Mouse (Mus musculus) liver, embryonic 13.5 days (tissue): ENCODE results near the gene Xdh. TPM values are rescaled to one million over a fixed set of nuclear protein-coding genes. Genes with fewer than 3 reads are reported as not detected.

Experiments
- ATAC-seq: fragments of 200-750 bp; cut with Nextera tagmentation; 2 replicates; pipeline ENCODE4 v1.8.0; 2017; ENCODE audit warnings: low read depth, mild to moderate bottlenecking, moderate number of reproducible peaks, moderate library complexity
- DNase-seq: peaks from one replicate; pipeline ENCODE4 v3.0.0; 2022
- H3K27ac ChIP-seq: fragments of 300-500 bp; sonication (generic); 2 replicates; pipeline ENCODE4 v1.5.1; 2015; ENCODE audit warnings: moderate library complexity, mild to moderate bottlenecking, inconsistent platforms
- H3K27me3 ChIP-seq: fragments of 300-500 bp; sonication (generic); 2 replicates; pipeline ENCODE4 v1.6.1; 2015; ENCODE audit warnings: mild to moderate bottlenecking, inconsistent platforms
- H3K36me3 ChIP-seq: fragments of 300-500 bp; sonication (generic); 2 replicates; pipeline ENCODE4 v1.6.1; 2015; ENCODE audit warnings: mild to moderate bottlenecking, inconsistent platforms
- H3K4me1 ChIP-seq: fragments of 300-500 bp; sonication (generic); replicated peaks from 2 replicates; pipeline ENCODE4 v1.6.1; 2015; ENCODE audit warnings: inconsistent platforms
- H3K4me2 ChIP-seq: fragments of 300-500 bp; sonication (generic); 2 replicates; pipeline ENCODE4 v1.6.1; 2015; ENCODE audit warnings: inconsistent platforms, mild to moderate bottlenecking, moderate library complexity
- H3K4me3 ChIP-seq: fragments of 300-500 bp; sonication (generic); replicated peaks from 2 replicates; pipeline ENCODE4 v1.5.1; 2015; ENCODE audit warnings: mild to moderate bottlenecking, inconsistent platforms
- H3K9ac ChIP-seq: fragments of 300-500 bp; sonication (generic); 2 replicates; pipeline ENCODE4 v1.6.1; 2015; ENCODE audit warnings: mild to moderate bottlenecking, inconsistent platforms
- H3K9me3 ChIP-seq: fragments of 300-500 bp; sonication (generic); replicated peaks from 2 replicates; pipeline ENCODE4 v1.6.1; 2016; ENCODE audit warnings: inconsistent platforms
- WGBS: fragments of 180-500 bp; shearing (Covaris S2); methylation state at CpG from one replicate; pipeline ENCODE4 v1.1.7; 2015; ENCODE audit not compliant: insufficient replicate concordance; 5-methylcytosine and 5-hydroxymethylcytosine counted together
- polyA plus RNA-seq: library from polyadenylated mRNA; unstranded; fragments of >200 nt; fragmentation: Nextera tagmentation; extraction: Ambion mirVana; gene quantifications from 2 replicates; pipeline ENCODE4 v1.2.1, GENCODE M21; 2015

Gene Xdh
- polyA plus RNA-seq, 1 experiment from 2014 or later: 0.75 TPM

- ATAC-seq: no peak
- H3K36me3 ChIP-seq: no peaks in the 10 kb centered on the region
- WGBS: 67% methylated on average over 7 of the region's 7 CpGs
Observed at GRCm38 (mm10) chr17:73937073-73937472, 12.9 kb downstream of the Xdh start.

GRCm38 (mm10) chr17:73935163-73935562 is 14.8 kb downstream of the Xdh start:
- 47% methylated on average over 4 of the region's 4 CpGs for WGBS
- ATAC-seq (no peak), DNase-seq (no peak)
- Histone ChIP-seq H3K27me3 (no peaks in the 10 kb centered on the region), H3K27ac (no peak overlapping the region), H3K4me3 (no peak overlapping the region), H3K4me2 (no peak overlapping the region), H3K4me1 (no peaks in the 10 kb centered on the region), H3K9me3 (no peaks in the 10 kb centered on the region), H3K9ac (no peak overlapping the region), H3K36me3 (no peaks in the 10 kb centered on the region)

More at GRCm38 (mm10) chr17:73937073-73937472, 12.9 kb downstream of the Xdh start:
- Histone ChIP-seq H3K9ac (no peak overlapping the region), H3K4me2 (no peak overlapping the region), H3K4me1 (no peaks in the 10 kb centered on the region), H3K27ac (no peak overlapping the region), H3K27me3 (no peaks in the 10 kb centered on the region), H3K9me3 (no peaks in the 10 kb centered on the region), H3K4me3 (no peak overlapping the region)
- DNase-seq: no peak

GRCm38 (mm10) chr17:73934281-73934680 is 15.7 kb downstream of the Xdh start:
- no peaks in the 10 kb centered on the region for H3K4me1 ChIP-seq
- no peak overlapping the region for H3K9ac ChIP-seq
- no peak overlapping the region for H3K4me3 ChIP-seq
- no peaks in the 10 kb centered on the region for H3K36me3 ChIP-seq
- no peak for DNase-seq
- no peak for ATAC-seq
- no peaks in the 10 kb centered on the region for H3K9me3 ChIP-seq
- 57% methylated on average over 4 of the region's 4 CpGs for WGBS
- no peak overlapping the region for H3K27ac ChIP-seq
- no peak overlapping the region for H3K4me2 ChIP-seq
- no peaks in the 10 kb centered on the region for H3K27me3 ChIP-seq

- DNase-seq (no peak), ATAC-seq (no peak)
- no peak overlapping the region for H3K4me2 ChIP-seq
- WGBS: 50% methylated on average over 4 of the region's 4 CpGs
- no peak overlapping the region for H3K4me3 ChIP-seq
- no peak overlapping the region for H3K27ac ChIP-seq
- H3K36me3 ChIP-seq: no peaks in the 10 kb centered on the region
- H3K4me1 ChIP-seq: no peaks in the 10 kb centered on the region
- no peaks in the 10 kb centered on the region for H3K9me3 ChIP-seq
- no peaks in the 10 kb centered on the region for H3K27me3 ChIP-seq
- no peak overlapping the region for H3K9ac ChIP-seq
Observed at GRCm38 (mm10) chr17:73933616-73934015, 16.4 kb downstream of the Xdh start.

- WGBS: 45% methylated on average over 4 of the region's 4 CpGs
- DNase-seq (no peak), ATAC-seq (no peak)
- Histone ChIP-seq H3K27ac (no peak overlapping the region), H3K4me3 (no peak overlapping the region), H3K9ac (no peak overlapping the region), H3K36me3 (no peaks in the 10 kb centered on the region), H3K4me2 (no peak overlapping the region), H3K27me3 (no peaks in the 10 kb centered on the region), H3K9me3 (no peaks in the 10 kb centered on the region), H3K4me1 (no peaks in the 10 kb centered on the region)
Observed at GRCm38 (mm10) chr17:73932497-73933059, 17.4 kb downstream of the Xdh start.

GRCm38 (mm10) chr17:73919520-73919919 is 30.5 kb downstream of the Xdh start:
- WGBS: 66% methylated on average over 8 of the region's 8 CpGs
- Histone ChIP-seq H3K4me2 (no peak overlapping the region), H3K9me3 (no peaks in the 10 kb centered on the region), H3K36me3 (no peaks in the 10 kb centered on the region), H3K27ac (no peak overlapping the region), H3K9ac (no peak overlapping the region), H3K4me3 (no peak overlapping the region), H3K4me1 (no peaks in the 10 kb centered on the region), H3K27me3 (no peaks in the 10 kb centered on the region)
- ATAC-seq: no peak
- DNase-seq: no peak

- no peak for ATAC-seq
- 44% methylated on average over 7 of the region's 7 CpGs for WGBS
- Histone ChIP-seq H3K9ac (no peak overlapping the region), H3K4me3 (no peak overlapping the region), H3K27me3 (no peaks in the 10 kb centered on the region), H3K27ac (no peak overlapping the region), H3K9me3 (no peaks in the 10 kb centered on the region), H3K36me3 (no peaks in the 10 kb centered on the region), H3K4me2 (no peak overlapping the region), H3K4me1 (no peaks in the 10 kb centered on the region)
- no peak for DNase-seq
Observed at GRCm38 (mm10) chr17:73918944-73919381, 31.0 kb downstream of the Xdh start.

GRCm38 (mm10) chr17:73918138-73918537 is 31.9 kb downstream of the Xdh start:
- Histone ChIP-seq H3K27ac (no peak overlapping the region), H3K4me2 (no peak overlapping the region), H3K9ac (no peak overlapping the region), H3K36me3 (no peaks in the 10 kb centered on the region), H3K27me3 (no peaks in the 10 kb centered on the region), H3K9me3 (no peaks in the 10 kb centered on the region), H3K4me3 (no peak overlapping the region), H3K4me1 (no peaks in the 10 kb centered on the region)
- WGBS: 70% methylated on average over 3 of the region's 3 CpGs
- DNase-seq (no peak), ATAC-seq (no peak)

- WGBS: 66% methylated on average over 5 of the region's 5 CpGs
- Histone ChIP-seq H3K36me3 (no peaks in the 10 kb centered on the region), H3K9ac (no peak overlapping the region), H3K27ac (no peak overlapping the region), H3K4me2 (no peak overlapping the region), H3K4me3 (no peak overlapping the region), H3K4me1 (no peaks in the 10 kb centered on the region), H3K27me3 (no peaks in the 10 kb centered on the region), H3K9me3 (no peaks in the 10 kb centered on the region)
- DNase-seq (no peak), ATAC-seq (no peak)
Observed at GRCm38 (mm10) chr17:73917713-73918112, 32.3 kb downstream of the Xdh start.

- Histone ChIP-seq H3K36me3 (no peaks in the 10 kb centered on the region), H3K27me3 (no peaks in the 10 kb centered on the region), H3K4me1 (no peaks in the 10 kb centered on the region), H3K9ac (no peak overlapping the region), H3K4me2 (no peak overlapping the region), H3K4me3 (no peak overlapping the region), H3K27ac (no peak overlapping the region), H3K9me3 (no peaks in the 10 kb centered on the region)
- DNase-seq (no peak), ATAC-seq (no peak)
- WGBS: 64% methylated on average over 4 of the region's 4 CpGs
Observed at GRCm38 (mm10) chr17:73914730-73915129, 35.3 kb downstream of the Xdh start.

GRCm38 (mm10) chr17:73906076-73906475 is 43.9 kb downstream of the Xdh start:
- H3K27ac ChIP-seq: no peak overlapping the region
- ATAC-seq (no peak), DNase-seq (no peak)
- 71% methylated on average over 8 of the region's 8 CpGs for WGBS
- no peak overlapping the region for H3K4me2 ChIP-seq
- no peaks in the 10 kb centered on the region for H3K4me1 ChIP-seq
- no peak overlapping the region for H3K4me3 ChIP-seq
- no peaks in the 10 kb centered on the region for H3K27me3 ChIP-seq
- no peak overlapping the region for H3K9ac ChIP-seq
- H3K36me3 ChIP-seq: no peaks in the 10 kb centered on the region
- no peaks in the 10 kb centered on the region for H3K9me3 ChIP-seq

GRCm38 (mm10) chr17:73905043-73905750 is 44.8 kb downstream of the Xdh start:
- DNase-seq (no peak), ATAC-seq (no peak)
- Histone ChIP-seq H3K4me3 (no peak overlapping the region), H3K27me3 (no peaks in the 10 kb centered on the region), H3K9ac (no peak overlapping the region), H3K36me3 (no peaks in the 10 kb centered on the region), H3K4me1 (no peaks in the 10 kb centered on the region), H3K9me3 (no peaks in the 10 kb centered on the region), H3K27ac (no peak overlapping the region), H3K4me2 (no peak overlapping the region)
- WGBS: 53% methylated on average over 7 of the region's 7 CpGs
